Mouse (Mus musculus) liver, embryonic 15.5 days (tissue): ENCODE measurements at regions not wholly inside any gene's neighbourhood (a gene's known extent, or its start where the extent isn't known, plus 50 kb on each side); places are given as distances from the start of the nearest gene placed in this dataset.

Experiments
- ATAC-seq: fragments of 200-750 bp; cut with Nextera tagmentation; 2 replicates; pipeline ENCODE4 v1.8.0; 2017; ENCODE audit warnings: moderate number of reproducible peaks, mild to moderate bottlenecking, moderate library complexity; ENCODE audit not compliant: insufficient read depth
- H3K27ac ChIP-seq: fragments of 300-500 bp; sonication (generic); replicated peaks from 2 replicates; pipeline ENCODE4 v1.5.1; 2015; ENCODE audit warnings: mild to moderate bottlenecking, inconsistent platforms
- H3K27me3 ChIP-seq: fragments of 300-500 bp; sonication (generic); 2 replicates; pipeline ENCODE4 v1.6.1; 2015; ENCODE audit warnings: mild to moderate bottlenecking, inconsistent platforms
- H3K36me3 ChIP-seq: fragments of 300-500 bp; sonication (generic); replicated peaks from 2 replicates; pipeline ENCODE4 v1.6.1; 2015; ENCODE audit warnings: moderate library complexity, mild to moderate bottlenecking, inconsistent platforms
- H3K4me1 ChIP-seq: fragments of 300-500 bp; sonication (generic); replicated peaks from 2 replicates; pipeline ENCODE4 v1.6.1; 2015; ENCODE audit warnings: inconsistent platforms
- H3K4me2 ChIP-seq: fragments of 300-500 bp; sonication (generic); 2 replicates; pipeline ENCODE4 v1.6.1; 2015; ENCODE audit warnings: moderate library complexity, mild to moderate bottlenecking, inconsistent platforms
- H3K4me3 ChIP-seq: fragments of 300-500 bp; sonication (generic); replicated peaks from 2 replicates; pipeline ENCODE4 v1.5.1; 2015; ENCODE audit warnings: mild to moderate bottlenecking, inconsistent platforms
- H3K9ac ChIP-seq: fragments of 300-500 bp; sonication (generic); 2 replicates; pipeline ENCODE4 v1.6.1; 2015; ENCODE audit warnings: moderate library complexity, mild to moderate bottlenecking, inconsistent platforms
- H3K9me3 ChIP-seq: fragments of 300-500 bp; sonication (generic); replicated peaks from 2 replicates; pipeline ENCODE4 v1.6.1; 2016; ENCODE audit warnings: inconsistent platforms
- WGBS: fragments of 180-500 bp; shearing (Covaris S2); methylation state at CpG from one replicate; pipeline ENCODE4 v1.1.7; 2015; ENCODE audit warnings: mixed read lengths; ENCODE audit not compliant: insufficient replicate concordance; 5-methylcytosine and 5-hydroxymethylcytosine counted together

GRCm38 (mm10) chr7:39818036-39818435, 300.5 kb downstream of the Zfp619 start:
- H3K4me3 ChIP-seq: no peak overlapping the region
- WGBS: 36% methylated on average over 3 of the region's 3 CpGs
- no peak for ATAC-seq
- no peak overlapping the region for H3K4me2 ChIP-seq
- no peaks in the 10 kb centered on the region for H3K27me3 ChIP-seq
- no peaks in the 10 kb centered on the region for H3K4me1 ChIP-seq
- H3K27ac ChIP-seq: no peak overlapping the region
- H3K9me3 ChIP-seq: no peaks in the 10 kb centered on the region
- no peaks in the 10 kb centered on the region for H3K36me3 ChIP-seq
- no peak overlapping the region for H3K9ac ChIP-seq

DNA sequence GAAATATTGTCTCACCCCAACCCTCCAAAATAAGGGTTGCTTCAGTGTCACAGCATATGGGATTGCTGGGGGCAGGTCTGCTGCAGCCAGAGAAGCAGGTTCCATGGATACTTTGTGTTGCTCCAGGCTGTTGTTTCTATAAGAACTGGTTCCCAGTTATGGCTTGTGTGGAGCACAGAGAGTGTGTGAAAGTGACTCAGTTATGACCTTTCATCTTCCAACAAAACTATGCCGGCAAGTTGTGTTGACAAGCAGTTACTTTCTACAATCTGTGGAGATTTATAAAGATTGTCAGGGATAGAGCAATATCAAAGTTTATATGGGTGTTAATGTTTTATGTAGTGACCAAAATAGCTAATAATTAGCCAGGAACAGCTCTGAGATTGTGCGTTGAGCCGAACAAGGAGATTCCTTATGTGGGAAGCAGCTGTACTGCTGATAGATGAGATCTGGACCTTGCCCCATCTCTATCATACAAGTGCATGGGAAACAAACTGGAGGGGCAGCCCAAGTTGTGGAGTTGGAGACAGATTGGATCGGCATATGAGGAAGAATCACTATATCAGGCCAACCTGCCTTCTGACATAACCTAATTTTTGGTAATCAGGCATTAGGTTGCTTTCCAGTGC, 305.1 kb downstream of the Zfp619 start:
- H3K4me1 ChIP-seq: no peaks in the 10 kb centered on the region
- H3K27ac ChIP-seq: no peak overlapping the region
- H3K27me3 ChIP-seq: no peaks in the 10 kb centered on the region
- H3K4me3 ChIP-seq: no peak overlapping the region
- ATAC-seq: no peak
- H3K36me3 ChIP-seq: no peaks in the 10 kb centered on the region
- no peak overlapping the region for H3K4me2 ChIP-seq
- H3K9me3 ChIP-seq: no peaks in the 10 kb centered on the region
- WGBS: 68% methylated on average over 4 of the region's 4 CpGs
- no peak overlapping the region for H3K9ac ChIP-seq

GRCm38 (mm10) chr7:39828378-39828777, 310.8 kb downstream of the Zfp619 start:
- Histone ChIP-seq H3K9ac (no peak overlapping the region), H3K9me3 (no peaks in the 10 kb centered on the region), H3K4me3 (no peak overlapping the region), H3K36me3 (no peaks in the 10 kb centered on the region), H3K27me3 (no peaks in the 10 kb centered on the region), H3K4me1 (no peaks in the 10 kb centered on the region), H3K4me2 (no peak overlapping the region), H3K27ac (no peak overlapping the region)
- ATAC-seq: no peak
- WGBS: 50% methylated on average over 6 of the region's 6 CpGs

DNA sequence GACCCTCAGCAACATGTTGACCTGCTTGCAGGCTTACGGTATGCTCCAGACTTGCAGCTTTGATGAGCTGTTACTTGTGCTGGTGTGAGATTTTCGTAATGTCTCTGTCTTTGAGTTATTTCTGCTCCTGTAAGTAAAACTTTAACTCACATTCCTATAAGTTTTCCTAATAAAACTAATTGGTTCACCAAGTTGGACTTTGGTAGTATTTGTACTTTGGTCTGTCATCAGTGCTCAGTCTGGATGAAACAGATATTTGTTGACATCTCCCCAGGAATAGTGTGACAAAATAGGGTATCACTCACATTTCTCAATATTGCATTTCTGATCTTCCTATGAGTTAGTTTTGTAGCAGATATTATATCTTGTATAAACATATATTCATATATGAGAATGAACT, 313.3 kb downstream of the Zfp619 start:
- H3K36me3 ChIP-seq: no peaks in the 10 kb centered on the region
- ATAC-seq: no peak
- H3K9ac ChIP-seq: no peak overlapping the region
- H3K4me3 ChIP-seq: no peak overlapping the region
- no peaks in the 10 kb centered on the region for H3K4me1 ChIP-seq
- no peak overlapping the region for H3K27ac ChIP-seq
- H3K4me2 ChIP-seq: no peak overlapping the region
- H3K9me3 ChIP-seq: no peaks in the 10 kb centered on the region
- no peaks in the 10 kb centered on the region for H3K27me3 ChIP-seq
- 54% methylated on average over 2 of the region's 2 CpGs for WGBS

- H3K27ac ChIP-seq: no peak overlapping the region
- H3K9ac ChIP-seq: no peak overlapping the region
- no peaks in the 10 kb centered on the region for H3K27me3 ChIP-seq
- ATAC-seq: no peak
- H3K9me3 ChIP-seq: no peaks in the 10 kb centered on the region
- H3K4me1 ChIP-seq: no peaks in the 10 kb centered on the region
- no peak overlapping the region for H3K4me3 ChIP-seq
- no peak overlapping the region for H3K4me2 ChIP-seq
- 62% methylated on average over 3 of the region's 3 CpGs for whole genome bisulfite sequencing
- no peaks in the 10 kb centered on the region for H3K36me3 ChIP-seq
These were observed 324.4 kb downstream of the Zfp619 start for GRCm38 (mm10) chr7:39841988-39842387.

- Histone ChIP-seq H3K4me3 (no peak overlapping the region), H3K4me1 (no peaks in the 10 kb centered on the region), H3K27ac (no peak overlapping the region), H3K9me3 (no peaks in the 10 kb centered on the region), H3K4me2 (no peak overlapping the region), H3K9ac (no peak overlapping the region), H3K27me3 (no peaks in the 10 kb centered on the region), H3K36me3 (no peaks in the 10 kb centered on the region)
- 37% methylated on average over 7 of the region's 7 CpGs for WGBS
- ATAC-seq: no peak
These were observed 330.6 kb downstream of the Zfp619 start for GRCm38 (mm10) chr7:39847914-39848782.

- WGBS: 54% methylated on average over 2 of the region's 2 CpGs
These were observed 339.7 kb downstream of the Zfp619 start for GRCm38 (mm10) chr7:39857301-39857700.

GRCm38 (mm10) chr7:39862835-39863234, 345.3 kb downstream of the Zfp619 start:
- H3K9ac ChIP-seq: no peak overlapping the region
- 63% methylated on average over 4 of the region's 4 CpGs for WGBS
- no peak overlapping the region for H3K4me3 ChIP-seq

More at GRCm38 (mm10) chr7:39857301-39857700, 339.7 kb downstream of the Zfp619 start:
- Histone ChIP-seq H3K9ac (no peak overlapping the region), H3K27me3 (no peaks in the 10 kb centered on the region), H3K4me2 (no peak overlapping the region), H3K4me1 (no peaks in the 10 kb centered on the region), H3K36me3 (no peaks in the 10 kb centered on the region), H3K9me3 (no peaks in the 10 kb centered on the region), H3K4me3 (no peak overlapping the region), H3K27ac (no peak overlapping the region)
- no peak for ATAC-seq

DNA sequence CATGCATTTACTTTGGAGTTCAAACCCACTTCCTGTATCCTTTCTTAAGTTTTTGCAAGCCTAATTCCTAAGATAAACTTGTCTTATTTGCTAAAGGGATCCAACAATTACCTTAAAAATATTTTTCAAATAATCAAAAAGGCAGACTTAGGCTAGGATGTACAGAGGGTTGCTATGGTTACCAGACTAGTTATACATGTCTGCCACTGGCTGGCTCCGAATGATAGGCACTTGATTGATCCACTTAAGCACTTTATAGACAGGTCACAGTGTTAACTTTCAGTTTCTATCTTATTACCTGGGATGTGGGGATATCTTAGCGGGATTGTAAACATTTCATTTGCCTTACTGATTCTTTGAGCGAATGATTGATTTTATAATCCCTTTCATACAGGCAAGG, 346.6 kb downstream of the Zfp619 start:
- no peaks in the 10 kb centered on the region for H3K27me3 ChIP-seq
- H3K36me3 ChIP-seq: no peaks in the 10 kb centered on the region
- H3K9ac ChIP-seq: no peak overlapping the region
- WGBS: 63% methylated on average over 3 of the region's 3 CpGs
- no peak for ATAC-seq
- no peak overlapping the region for H3K27ac ChIP-seq
- no peak overlapping the region for H3K4me2 ChIP-seq
- no peaks in the 10 kb centered on the region for H3K9me3 ChIP-seq
- no peak overlapping the region for H3K4me3 ChIP-seq
- no peaks in the 10 kb centered on the region for H3K4me1 ChIP-seq

More at GRCm38 (mm10) chr7:39862835-39863234, 345.3 kb downstream of the Zfp619 start:
- Histone ChIP-seq H3K36me3 (no peaks in the 10 kb centered on the region), H3K27ac (no peak overlapping the region), H3K27me3 (no peaks in the 10 kb centered on the region), H3K4me1 (no peaks in the 10 kb centered on the region), H3K4me2 (no peak overlapping the region), H3K9me3 (no peaks in the 10 kb centered on the region)
- no peak for ATAC-seq

DNA sequence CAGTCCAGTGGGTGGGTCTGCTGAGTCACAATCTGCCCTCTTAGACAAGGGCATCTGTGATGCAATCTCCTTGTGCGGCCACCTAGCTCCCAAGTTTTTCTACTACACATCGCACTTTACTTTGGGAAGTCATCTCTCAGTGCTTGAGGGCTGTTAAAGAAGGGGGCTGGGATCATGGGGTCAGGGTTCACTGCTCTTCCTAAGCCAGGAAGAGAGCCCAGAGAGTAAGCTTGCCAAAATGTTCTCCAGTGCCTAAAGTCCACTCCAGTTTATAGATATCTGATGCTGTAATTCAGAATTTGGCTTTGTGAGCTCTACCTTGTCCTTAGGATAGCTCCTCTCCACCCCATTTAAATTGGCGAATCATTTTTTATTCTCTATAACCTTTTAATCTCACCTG, 347.2 kb downstream of the Zfp619 start:
- no peaks in the 10 kb centered on the region for H3K9me3 ChIP-seq
- no peak overlapping the region for H3K27ac ChIP-seq
- H3K4me2 ChIP-seq: no peak overlapping the region
- no peak overlapping the region for H3K9ac ChIP-seq
- 72% methylated on average over 3 of the region's 3 CpGs for WGBS
- no peaks in the 10 kb centered on the region for H3K36me3 ChIP-seq
- H3K4me1 ChIP-seq: no peaks in the 10 kb centered on the region
- no peak for ATAC-seq
- H3K27me3 ChIP-seq: no peaks in the 10 kb centered on the region
- H3K4me3 ChIP-seq: no peak overlapping the region

- no peaks in the 10 kb centered on the region for H3K27me3 ChIP-seq
- no peak overlapping the region for H3K4me3 ChIP-seq
- no peaks in the 10 kb centered on the region for H3K4me1 ChIP-seq
- H3K27ac ChIP-seq: no peak overlapping the region
- no peaks in the 10 kb centered on the region for H3K9me3 ChIP-seq
- no peaks in the 10 kb centered on the region for H3K36me3 ChIP-seq
- no peak overlapping the region for H3K4me2 ChIP-seq
- ATAC-seq: no peak
- 59% methylated on average over 6 of the region's 6 CpGs for whole genome bisulfite sequencing
- no peak overlapping the region for H3K9ac ChIP-seq
These were observed 349.3 kb downstream of the Zfp619 start for GRCm38 (mm10) chr7:39866674-39867428.
